Mouse (Mus musculus) urinary bladder, postnatal 10 days (tissue): ENCODE measurements around the gene Cxadr.
"Not testable (repeated sequence)": the region's sequence is repeated elsewhere in the genome, so short reads cannot be mapped to it uniquely, and the experiment has no call there.

ENCODE experiments used
- DNase-seq: peaks from one replicate; pipeline ENCODE4 v3.0.0; 2022; ENCODE audit warnings: low spot score

The Cxadr gene

GRCm38 (mm10) chr16:78306606-78307005 is 5.3 kb downstream of the Cxadr start:
- no peak for DNase-seq

DNA sequence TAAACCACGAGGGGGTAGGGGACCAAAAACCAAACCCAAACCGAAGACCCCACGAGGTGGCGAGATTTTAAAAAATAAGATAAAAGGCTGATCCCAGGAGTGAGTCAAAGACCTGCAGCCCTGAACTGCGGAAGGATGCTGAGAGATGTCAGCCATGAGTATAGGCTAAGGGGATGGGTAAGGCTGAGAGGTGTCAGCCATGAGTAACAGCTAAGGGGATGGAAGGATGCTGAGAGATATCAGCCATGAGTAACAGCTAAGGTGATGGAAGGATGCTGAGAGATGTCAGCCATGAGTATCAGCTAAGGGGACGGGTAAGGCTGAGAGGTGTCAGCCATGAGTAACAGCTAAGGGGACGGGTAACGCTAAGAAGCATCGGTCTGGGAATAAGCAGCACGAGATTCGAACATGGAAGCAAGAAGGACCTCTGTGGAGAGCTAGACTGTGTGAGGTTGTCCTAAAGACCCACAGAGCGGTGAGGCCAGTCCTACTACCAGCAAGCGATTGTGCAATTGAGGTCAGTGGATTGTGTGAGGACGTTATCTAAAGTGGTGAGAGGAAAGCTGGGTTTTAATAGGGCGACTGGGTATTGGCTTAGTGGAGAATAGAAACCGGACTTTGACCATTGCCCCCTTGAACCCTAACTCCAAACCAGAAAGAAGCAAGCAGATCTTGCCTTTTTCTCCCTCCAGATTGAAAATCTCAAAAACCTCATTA is 6.3 kb downstream of the Cxadr start:
- no peak for DNase-seq

GRCm38 (mm10) chr16:78309258-78309657 is 8.0 kb downstream of the Cxadr start:
- DNase-seq, result no peak

DNA sequence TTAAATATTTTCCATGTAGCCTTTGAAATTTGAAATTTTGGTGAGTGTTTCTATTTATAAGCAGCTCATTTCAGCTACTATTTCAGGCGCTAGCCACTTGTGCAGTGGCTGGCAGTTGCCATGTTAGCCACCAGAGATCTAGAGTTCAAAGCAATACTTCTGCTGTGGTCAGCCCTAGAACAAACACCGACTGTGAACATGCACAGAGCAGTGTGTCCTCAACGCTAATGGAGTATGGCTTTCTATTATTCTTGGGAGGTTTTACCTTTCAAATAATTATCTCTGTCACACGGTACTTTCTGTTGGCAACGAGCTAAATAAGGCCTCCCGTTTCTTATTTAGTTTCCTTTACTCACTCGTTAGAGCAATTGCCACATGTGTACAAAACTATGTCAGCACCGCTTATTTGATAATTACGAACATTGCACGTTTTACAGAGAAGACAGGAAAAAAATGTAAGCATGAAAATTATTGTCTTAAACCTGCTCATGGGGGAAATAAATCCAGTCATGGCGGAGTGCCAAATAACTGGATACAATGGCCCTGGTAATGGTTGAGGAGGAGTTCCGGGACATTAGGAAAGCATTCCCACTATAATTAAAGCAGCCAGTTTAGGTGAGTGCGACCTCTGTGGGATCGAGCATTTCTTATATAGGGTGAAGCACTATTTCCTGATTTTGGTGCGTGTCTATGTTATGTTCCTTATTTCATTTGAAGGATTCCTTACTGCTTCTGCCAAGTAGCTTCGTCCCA is 12.0 kb downstream of the Cxadr start:
- DNase-seq, result no peak

GRCm38 (mm10) chr16:78314026-78314425 is 12.7 kb downstream of the Cxadr start:
- no peak for DNase-seq

- no peak for DNase-seq
Observed at GRCm38 (mm10) chr16:78316849-78317248, 15.6 kb downstream of the Cxadr start.

GRCm38 (mm10) chr16:78317960-78318359 is 16.7 kb downstream of the Cxadr start:
- no peak for DNase-seq

- no peak for DNase-seq
Observed at GRCm38 (mm10) chr16:78319711-78320110, 18.4 kb downstream of the Cxadr start.

DNA sequence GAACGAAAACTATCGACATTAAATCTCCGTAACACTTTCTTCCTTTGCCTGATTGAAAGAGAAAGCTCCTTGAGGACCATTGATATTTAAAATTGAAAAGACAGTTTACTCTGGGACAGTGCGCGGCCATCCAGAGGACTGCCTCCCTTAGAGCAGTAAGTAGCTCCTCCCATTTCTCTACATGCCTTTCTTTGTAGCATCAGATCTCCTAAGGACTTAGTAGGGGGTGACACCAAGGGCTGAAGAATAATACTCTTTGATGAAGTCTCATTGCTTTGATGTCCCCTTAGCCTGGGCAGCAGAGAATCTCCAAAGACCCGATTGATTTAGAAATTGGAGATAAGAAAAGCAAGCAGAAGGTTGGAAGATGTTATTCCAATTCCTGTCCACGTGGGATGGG is 20.3 kb downstream of the Cxadr start:
- no peak for DNase-seq

- DNase-seq, result no peak
Observed at GRCm38 (mm10) chr16:78322140-78322539, 20.9 kb downstream of the Cxadr start.

DNA sequence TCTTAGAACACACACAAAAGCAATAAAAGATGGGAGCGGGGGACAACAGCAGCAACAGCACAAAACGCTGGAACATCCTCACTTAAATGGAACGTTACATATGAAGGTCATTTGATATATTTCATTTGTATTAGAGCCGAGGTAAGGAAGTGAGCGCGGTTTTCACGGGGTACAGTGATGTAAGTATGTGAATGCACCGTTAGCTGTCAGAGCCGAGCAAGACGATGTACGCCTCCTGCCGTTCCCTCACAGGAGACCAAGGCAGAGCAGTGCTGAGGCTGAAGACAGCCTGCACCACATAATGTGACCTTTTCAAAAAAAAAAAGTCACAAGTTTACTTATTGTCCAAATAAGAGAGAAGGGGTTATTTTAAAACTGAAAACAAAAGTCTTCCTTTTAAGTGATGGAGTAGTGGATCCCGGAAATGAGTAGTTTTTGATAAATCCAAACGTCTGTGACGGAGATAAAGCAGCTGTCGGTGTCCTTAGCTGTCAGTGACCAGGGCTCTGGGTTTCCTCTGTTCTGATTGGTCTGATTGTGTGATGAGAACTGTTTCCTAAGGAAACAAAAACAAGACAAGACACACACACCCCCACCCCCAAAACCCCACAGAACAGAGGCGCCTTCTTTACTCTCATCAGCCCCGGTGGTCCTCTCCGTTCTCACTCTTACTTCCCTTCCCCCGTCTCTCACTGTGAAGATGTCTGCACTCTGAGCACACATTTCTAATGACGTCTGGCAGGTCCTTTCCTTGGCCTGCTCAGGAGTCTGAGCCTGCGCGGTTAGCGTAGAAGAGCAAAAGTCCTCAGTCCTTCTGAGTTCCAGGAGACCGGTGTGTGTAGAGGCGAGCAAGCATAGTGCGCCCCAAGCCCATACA is 24.9 kb downstream of the Cxadr start:
- DNase-seq, result no peak

GRCm38 (mm10) chr16:78327562-78327961 is 26.3 kb downstream of the Cxadr start:
- DNase-seq, result no peak

DNA sequence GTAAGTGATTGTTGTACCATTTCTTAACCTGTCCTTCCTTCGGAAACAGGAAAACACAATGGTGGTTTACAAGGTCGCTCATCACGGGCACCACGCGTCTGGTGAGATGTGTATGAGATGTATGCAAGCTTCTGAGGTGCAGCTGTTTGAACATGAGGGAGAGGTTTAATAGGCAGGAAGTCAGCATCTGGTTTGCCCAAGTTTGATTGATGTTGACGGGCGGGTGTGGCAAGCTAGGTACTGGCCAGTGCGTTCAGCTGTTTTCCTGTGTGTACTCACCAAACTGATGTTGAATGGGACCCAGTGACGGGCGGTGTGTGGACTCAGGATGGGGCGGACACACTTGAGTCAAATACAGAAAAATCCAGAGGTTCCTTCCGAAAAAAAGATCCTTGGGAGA is 26.7 kb downstream of the Cxadr start:
- no peak for DNase-seq

GRCm38 (mm10) chr16:78337226-78337625 is 35.9 kb downstream of the Cxadr start:
- DNase-seq, result no peak

- no peak for DNase-seq
Observed at GRCm38 (mm10) chr16:78341356-78341755, 40.1 kb downstream of the Cxadr start.

DNA sequence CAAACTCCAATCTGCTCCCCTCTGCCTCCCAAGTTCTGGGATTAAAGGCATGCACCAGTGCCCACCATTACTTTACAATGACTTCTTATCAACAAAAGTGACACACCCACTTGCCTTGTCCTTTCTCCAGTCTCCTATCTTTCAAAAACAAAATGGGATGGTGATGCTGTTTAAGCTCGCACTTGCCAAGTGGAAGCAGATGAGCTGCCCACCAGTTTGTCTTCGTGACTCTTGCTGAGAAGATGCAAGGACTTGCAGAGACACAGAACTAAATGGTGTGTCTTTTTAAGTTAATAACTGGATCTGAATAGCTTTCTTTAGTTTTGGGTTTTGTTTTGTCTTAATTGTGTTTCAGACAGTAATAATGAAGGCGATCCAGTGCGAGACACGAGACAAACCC is 41.5 kb downstream of the Cxadr start:
- no peak for DNase-seq

DNA sequence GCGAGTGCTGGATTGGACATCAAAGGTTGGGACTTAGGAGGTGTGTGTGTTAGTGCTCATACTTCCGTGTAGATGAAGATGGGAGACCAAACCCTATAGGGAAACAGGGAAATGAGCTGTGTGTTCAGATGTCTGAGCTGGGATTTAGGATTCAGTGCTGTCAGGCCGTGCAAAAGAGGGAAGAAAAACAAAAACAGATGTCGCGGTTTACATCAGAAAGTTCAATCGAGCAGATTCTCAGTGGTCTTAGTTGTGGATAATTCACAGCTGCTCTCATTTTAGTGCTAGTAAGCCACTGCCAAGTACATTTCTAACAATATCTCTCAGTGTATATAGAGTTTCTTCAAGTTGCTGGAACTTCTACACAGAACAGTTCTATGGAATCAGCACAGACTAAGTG is 42.5 kb downstream of the Cxadr start:
- no peak for DNase-seq

DNA sequence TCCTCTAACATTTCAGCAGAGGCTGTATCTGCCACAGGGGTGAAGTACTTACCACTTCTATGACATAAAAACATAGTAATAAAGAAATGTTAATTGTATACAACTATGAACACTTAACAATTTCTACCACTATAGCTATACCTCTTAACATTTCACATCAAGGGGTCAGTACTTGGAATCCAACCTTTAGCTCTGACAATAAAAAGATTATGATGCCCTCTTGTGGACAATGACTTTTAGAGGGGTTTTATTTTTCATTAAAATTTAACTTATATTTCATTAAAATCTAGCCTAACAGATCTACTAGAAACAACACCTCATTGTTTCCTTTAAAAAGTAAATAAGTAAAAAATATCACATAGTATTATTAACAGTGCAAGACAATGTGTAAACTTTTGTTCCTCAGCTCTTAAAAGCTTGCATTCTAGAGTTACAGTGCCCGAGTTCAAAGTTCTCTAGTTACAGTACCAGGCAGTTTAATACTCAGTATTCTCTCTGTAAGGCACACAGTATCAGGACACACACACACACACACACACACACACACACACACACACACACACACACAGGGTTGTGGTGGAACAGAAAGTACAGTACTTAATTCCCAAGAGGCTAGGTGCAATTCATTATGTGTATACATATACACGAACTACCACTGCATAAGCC is 45.5 kb downstream of the Cxadr start:
- DNase-seq, result no peak

DNA sequence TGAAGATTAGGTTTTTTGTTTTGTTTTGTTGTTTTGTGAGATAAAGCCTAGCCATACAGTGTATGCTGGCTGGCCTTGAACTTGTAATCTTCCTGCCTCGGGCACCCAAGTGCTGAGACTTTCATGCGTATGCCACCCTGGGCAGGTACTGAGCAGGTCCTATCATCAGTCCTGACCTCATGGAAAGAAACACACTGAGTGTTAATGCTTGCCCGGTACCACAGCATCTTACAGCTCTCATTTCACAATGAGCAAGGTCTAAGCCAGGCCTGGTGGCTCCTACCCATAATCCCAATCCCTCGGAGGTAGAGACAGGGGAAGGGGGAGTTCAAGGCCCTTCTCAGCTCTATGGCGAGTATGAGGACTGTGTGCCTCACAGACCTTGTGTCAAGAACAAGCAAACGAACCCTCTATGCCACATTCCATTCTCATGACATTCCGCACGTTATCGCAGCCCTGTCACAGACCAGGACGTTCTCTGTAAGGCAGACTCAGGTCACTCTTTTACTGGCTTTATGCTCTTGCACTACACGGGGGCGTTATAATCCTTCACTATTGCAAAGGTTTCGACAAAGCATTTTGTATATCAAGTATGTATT is 46.1 kb downstream of the Cxadr start:
- DNase-seq, result no peak

GRCm38 (mm10) chr16:78357757-78358156 is 56.5 kb downstream of the Cxadr start:
- DNase-seq, result no peak

GRCm38 (mm10) chr16:78361466-78361865 is 60.2 kb downstream of the Cxadr start:
- no peak for DNase-seq

GRCm38 (mm10) chr16:78364554-78364953 is 63.3 kb downstream of the Cxadr start:
- not testable (repeated sequence) for DNase-seq
